Mouse (Mus musculus) bone marrow macrophage, adult 2 months (primary cell): ENCODE results near the gene Gm4858.

Experiments used
- CTCF ChIP-seq: IDR thresholded peaks from 2 replicates; pipeline ENCODE4 v1.5.1; 2012; ENCODE audit warnings: low read depth, mild to moderate bottlenecking, low read length, moderate library complexity
- POLR2A ChIP-seq: IDR thresholded peaks from 2 replicates; pipeline ENCODE4 v1.6.1; 2012; ENCODE audit warnings: mild to moderate bottlenecking, low read depth, low read length, borderline replicate concordance

DNA sequence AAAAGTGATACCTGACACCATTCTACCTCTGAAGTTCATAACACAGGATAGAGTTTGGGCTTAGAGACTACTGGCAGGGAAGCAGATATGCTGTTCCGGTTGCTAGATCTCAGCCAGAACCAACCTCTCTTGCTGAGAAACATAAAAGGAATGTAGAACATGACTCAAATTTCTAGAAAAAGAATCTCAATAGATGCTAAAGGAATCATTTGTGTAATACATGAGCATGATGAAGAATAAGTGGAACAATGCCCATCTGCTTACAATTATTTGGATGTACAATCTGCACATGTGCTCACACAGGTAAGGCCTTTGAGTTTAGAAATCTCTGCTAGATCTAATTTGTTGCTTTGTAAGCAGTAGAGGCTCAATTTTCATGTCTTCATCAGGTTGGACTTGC is 47.5 kb upstream of the Gm4858 start:
- no peak for TF ChIP-seq POLR2A
- TF ChIP-seq CTCF, result no peak
